Mouse (Mus musculus): ENCODE results near the gene Cask. TPM values are rescaled to one million over a fixed set of nuclear protein-coding genes. Genes with fewer than 3 reads are reported as not detected.

Cask gene
- polyA plus RNA-seq, 1 experiment from 2014 or later = 22.8 TPM

- ATAC-seq (ENCODE audit: low FRiP score, low TSS enrichment) = no peak
- Histone ChIP-seq H3K36me3 (ENCODE audit: control insufficient read depth, insufficient read depth, low read length) (peaks cover 3% of the 10 kb centered on the region; the same call in 1 of the 2 replicates), H3K9me3 (ENCODE audit: control insufficient read depth, low read length) (no peaks in the 10 kb centered on the region), H3K4me2 (replicated peaks; ENCODE audit: low read depth, low read length) (no peak overlapping the region), H3K9ac (ENCODE audit: low read depth, low read length) (no peak overlapping the region), H3K27ac (ENCODE audit: low read depth, low read length) (no peak overlapping the region), H3K27me3 (ENCODE audit: control insufficient read depth, insufficient read depth, low read length) (no peaks in the 10 kb centered on the region; the same call in 1 of the 2 replicates), H3K4me3 (ENCODE audit: low read length) (no peak overlapping the region), H3K4me1 (ENCODE audit: control insufficient read depth, insufficient read depth, low read length) (no peaks in the 10 kb centered on the region)
- 84% methylated on average over 4 of the region's 4 CpGs for WGBS
Observed at GRCm38 (mm10) chrX:13549100-13549499, 302.1 kb downstream of the Cask start.

- Histone ChIP-seq H3K4me3 (ENCODE audit: low read length) (no peak overlapping the region), H3K36me3 (ENCODE audit: control insufficient read depth, insufficient read depth, low read length) (no peaks in the 10 kb centered on the region; the same call in 1 of the 2 replicates), H3K27me3 (ENCODE audit: control insufficient read depth, insufficient read depth, low read length) (no peaks in the 10 kb centered on the region), H3K9ac (ENCODE audit: low read depth, low read length) (no peak overlapping the region), H3K4me2 (replicated peaks; ENCODE audit: low read depth, low read length) (no peak overlapping the region), H3K27ac (ENCODE audit: low read depth, low read length) (no peak overlapping the region), H3K4me1 (ENCODE audit: control insufficient read depth, insufficient read depth, low read length) (no peaks in the 10 kb centered on the region), H3K9me3 (ENCODE audit: control insufficient read depth, low read length) (no peaks in the 10 kb centered on the region)
- ATAC-seq (ENCODE audit: low FRiP score, low TSS enrichment) = no peak
- 89% methylated on average over 8 of the region's 8 CpGs for WGBS
Observed at GRCm38 (mm10) chrX:13521288-13521687, 329.9 kb downstream of the Cask start.

GRCm38 (mm10) chrX:13520566-13520965, 330.6 kb downstream of the Cask start:
- WGBS = 77% methylated on average over 4 of the region's 4 CpGs
- Histone ChIP-seq H3K9ac (ENCODE audit: low read depth, low read length) (no peak overlapping the region), H3K9me3 (ENCODE audit: control insufficient read depth, low read length) (no peaks in the 10 kb centered on the region), H3K27me3 (ENCODE audit: control insufficient read depth, insufficient read depth, low read length) (no peaks in the 10 kb centered on the region), H3K36me3 (ENCODE audit: control insufficient read depth, insufficient read depth, low read length) (no peaks in the 10 kb centered on the region; the same call in 1 of the 2 replicates), H3K4me1 (ENCODE audit: control insufficient read depth, insufficient read depth, low read length) (no peaks in the 10 kb centered on the region), H3K27ac (ENCODE audit: low read depth, low read length) (no peak overlapping the region), H3K4me2 (replicated peaks; ENCODE audit: low read depth, low read length) (no peak overlapping the region), H3K4me3 (ENCODE audit: low read length) (no peak overlapping the region)
- no peak for ATAC-seq (ENCODE audit: low FRiP score, low TSS enrichment)

GRCm38 (mm10) chrX:13519408-13519783, 331.8 kb downstream of the Cask start:
- Histone ChIP-seq H3K27me3 (ENCODE audit: control insufficient read depth, insufficient read depth, low read length) (no peaks in the 10 kb centered on the region), H3K9ac (ENCODE audit: low read depth, low read length) (no peak overlapping the region), H3K36me3 (ENCODE audit: control insufficient read depth, insufficient read depth, low read length) (no peaks in the 10 kb centered on the region; the same call in 1 of the 2 replicates), H3K4me2 (replicated peaks; ENCODE audit: low read depth, low read length) (no peak overlapping the region), H3K27ac (ENCODE audit: low read depth, low read length) (no peak overlapping the region), H3K4me3 (ENCODE audit: low read length) (no peak overlapping the region), H3K4me1 (ENCODE audit: control insufficient read depth, insufficient read depth, low read length) (no peaks in the 10 kb centered on the region), H3K9me3 (ENCODE audit: control insufficient read depth, low read length) (no peaks in the 10 kb centered on the region)
- WGBS = 88% methylated on average over 5 of the region's 5 CpGs
- ATAC-seq (ENCODE audit: low FRiP score, low TSS enrichment) = no peak

GRCm38 (mm10) chrX:13518781-13519407, 332.3 kb downstream of the Cask start:
- Histone ChIP-seq H3K9ac (ENCODE audit: low read depth, low read length) (no peak overlapping the region), H3K4me1 (ENCODE audit: control insufficient read depth, insufficient read depth, low read length) (no peaks in the 10 kb centered on the region), H3K9me3 (ENCODE audit: control insufficient read depth, low read length) (no peaks in the 10 kb centered on the region), H3K4me3 (ENCODE audit: low read length) (no peak overlapping the region), H3K27me3 (ENCODE audit: control insufficient read depth, insufficient read depth, low read length) (no peaks in the 10 kb centered on the region), H3K4me2 (replicated peaks; ENCODE audit: low read depth, low read length) (no peak overlapping the region), H3K27ac (ENCODE audit: low read depth, low read length) (no peak overlapping the region), H3K36me3 (ENCODE audit: control insufficient read depth, insufficient read depth, low read length) (no peaks in the 10 kb centered on the region; the same call in 1 of the 2 replicates)
- WGBS = 88% methylated on average over 4 of the region's 4 CpGs
- no peak for ATAC-seq (ENCODE audit: low FRiP score, low TSS enrichment)

GRCm38 (mm10) chrX:13518019-13518418, 333.1 kb downstream of the Cask start:
- Histone ChIP-seq H3K36me3 (ENCODE audit: control insufficient read depth, insufficient read depth, low read length) (no peaks in the 10 kb centered on the region; the same call in 1 of the 2 replicates), H3K4me1 (ENCODE audit: control insufficient read depth, insufficient read depth, low read length) (no peaks in the 10 kb centered on the region), H3K4me2 (replicated peaks; ENCODE audit: low read depth, low read length) (no peak overlapping the region), H3K4me3 (ENCODE audit: low read length) (no peak overlapping the region), H3K27me3 (ENCODE audit: control insufficient read depth, insufficient read depth, low read length) (no peaks in the 10 kb centered on the region), H3K9ac (ENCODE audit: low read depth, low read length) (no peak overlapping the region), H3K9me3 (ENCODE audit: control insufficient read depth, low read length) (no peaks in the 10 kb centered on the region), H3K27ac (ENCODE audit: low read depth, low read length) (no peak overlapping the region)
- no peak for ATAC-seq (ENCODE audit: low FRiP score, low TSS enrichment)
- WGBS = 73% methylated on average over 10 of the region's 10 CpGs

- Histone ChIP-seq H3K4me2 (replicated peaks; ENCODE audit: low read depth, low read length) (no peak overlapping the region), H3K9me3 (ENCODE audit: control insufficient read depth, low read length) (no peaks in the 10 kb centered on the region), H3K4me3 (ENCODE audit: low read length) (no peak overlapping the region), H3K27ac (ENCODE audit: low read depth, low read length) (no peak overlapping the region), H3K4me1 (ENCODE audit: control insufficient read depth, insufficient read depth, low read length) (no peaks in the 10 kb centered on the region), H3K36me3 (ENCODE audit: control insufficient read depth, insufficient read depth, low read length) (no peaks in the 10 kb centered on the region), H3K27me3 (ENCODE audit: control insufficient read depth, insufficient read depth, low read length) (no peaks in the 10 kb centered on the region), H3K9ac (ENCODE audit: low read depth, low read length) (no peak overlapping the region)
- no peak for ATAC-seq (ENCODE audit: low FRiP score, low TSS enrichment)
- 90% methylated on average over 6 of the region's 6 CpGs for WGBS
Observed at GRCm38 (mm10) chrX:13516451-13516850, 334.7 kb downstream of the Cask start.

GRCm38 (mm10) chrX:13513864-13514263, 337.3 kb downstream of the Cask start:
- Histone ChIP-seq H3K27me3 (ENCODE audit: control insufficient read depth, insufficient read depth, low read length) (no peaks in the 10 kb centered on the region), H3K9ac (ENCODE audit: low read depth, low read length) (no peak overlapping the region), H3K9me3 (ENCODE audit: control insufficient read depth, low read length) (no peaks in the 10 kb centered on the region), H3K4me2 (replicated peaks; ENCODE audit: low read depth, low read length) (no peak overlapping the region), H3K36me3 (ENCODE audit: control insufficient read depth, insufficient read depth, low read length) (no peaks in the 10 kb centered on the region), H3K27ac (ENCODE audit: low read depth, low read length) (no peak overlapping the region), H3K4me1 (ENCODE audit: control insufficient read depth, insufficient read depth, low read length) (no peaks in the 10 kb centered on the region), H3K4me3 (ENCODE audit: low read length) (no peak overlapping the region)
- WGBS = 93% methylated on average over 5 of the region's 5 CpGs
- no peak for ATAC-seq (ENCODE audit: low FRiP score, low TSS enrichment)

- no peak overlapping the region for H3K27ac ChIP-seq (ENCODE audit: low read depth, low read length)
- H3K9ac ChIP-seq (ENCODE audit: low read depth, low read length) = no peak overlapping the region
- H3K4me2 ChIP-seq (replicated peaks; ENCODE audit: low read depth, low read length) = no peak overlapping the region
- H3K4me1 ChIP-seq (ENCODE audit: control insufficient read depth, insufficient read depth, low read length) = no peaks in the 10 kb centered on the region
- H3K9me3 ChIP-seq (ENCODE audit: control insufficient read depth, low read length) = no peaks in the 10 kb centered on the region
- ATAC-seq (ENCODE audit: low FRiP score, low TSS enrichment) = no peak
- WGBS = 51% methylated on average over 2 of the region's 2 CpGs
- H3K4me3 ChIP-seq (ENCODE audit: low read length) = no peak overlapping the region
- no peaks in the 10 kb centered on the region for H3K36me3 ChIP-seq (ENCODE audit: control insufficient read depth, insufficient read depth, low read length)
- H3K27me3 ChIP-seq (ENCODE audit: control insufficient read depth, insufficient read depth, low read length) = no peaks in the 10 kb centered on the region
Observed at GRCm38 (mm10) chrX:13513127-13513526, 338.0 kb downstream of the Cask start.

All from kidney, embryonic 14.5 days (tissue).